Mouse (Mus musculus): ENCODE data around the gene Lrmda.

DNA sequence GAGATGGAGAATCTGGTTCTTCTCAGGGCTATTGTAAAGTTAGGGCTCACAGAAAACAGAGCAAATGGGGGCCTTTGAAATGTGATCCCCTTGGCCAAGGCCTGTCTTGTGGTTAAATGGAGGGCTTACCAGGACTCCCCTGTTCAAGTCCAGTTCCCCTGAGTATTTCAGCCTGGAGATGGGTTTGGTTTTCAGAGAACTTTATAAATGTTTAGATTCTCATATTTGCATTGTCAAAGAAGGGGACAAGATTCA lies 490.9 kb downstream of the Lrmda start:
- TF ChIP-seq CTCF (IDR thresholded peaks at IDR 0.05; ENCODE audit: borderline replicate concordance, insufficient read depth, low read length) = no peak
- no peak for TF ChIP-seq POLR2A (IDR thresholded peaks at IDR 0.05; ENCODE audit: low read depth, low read length)
